Mouse (Mus musculus) hindbrain, embryonic 11.5 days (tissue): ENCODE data around the gene Irf9. TPM values are rescaled to one million over a fixed set of nuclear protein-coding genes. Genes with fewer than 3 reads are reported as not detected.

Experiments
- ATAC-seq: fragments of 200-750 bp; cut with Nextera tagmentation; 2 replicates; pipeline ENCODE4 v1.8.0; 2017; ENCODE audit warnings: mild to moderate bottlenecking, moderate TSS enrichment, moderate library complexity; ENCODE audit not compliant: low FRiP score
- DNase-seq: peaks from one replicate; pipeline ENCODE4 v3.0.0-alpha.2; 2015; ENCODE audit warnings: low spot score
- H3K27ac ChIP-seq: fragments of 300-500 bp; sonication (generic); 2 replicates; pipeline ENCODE4 v1.5.1; 2014; ENCODE audit warnings: mild to moderate bottlenecking, low read depth, low read length
- H3K27me3 ChIP-seq: fragments of 300-500 bp; sonication (generic); 2 replicates; pipeline ENCODE4 v1.6.1; 2014; ENCODE audit warnings: mild to moderate bottlenecking, low read length, moderate library complexity, mixed read lengths; ENCODE audit not compliant: control insufficient read depth, insufficient read depth
- H3K36me3 ChIP-seq: fragments of 300-500 bp; sonication (generic); 2 replicates; pipeline ENCODE4 v1.6.1; 2014; ENCODE audit warnings: mild to moderate bottlenecking, low read length, moderate library complexity, mixed read lengths; ENCODE audit not compliant: control insufficient read depth, insufficient read depth
- H3K4me1 ChIP-seq: fragments of 300-500 bp; sonication (generic); replicated peaks from 2 replicates; pipeline ENCODE4 v1.6.1; 2014; ENCODE audit warnings: low read length, mixed read lengths; ENCODE audit not compliant: control insufficient read depth, insufficient read depth
- H3K4me2 ChIP-seq: fragments of 300-500 bp; sonication (generic); replicated peaks from 2 replicates; pipeline ENCODE4 v1.6.1; 2014; ENCODE audit warnings: mild to moderate bottlenecking, low read depth, low read length
- H3K4me3 ChIP-seq: fragments of 300-500 bp; sonication (generic); 2 replicates; pipeline ENCODE4 v1.5.1; 2014; ENCODE audit warnings: low read depth, low read length
- H3K9ac ChIP-seq: fragments of 300-500 bp; sonication (generic); 2 replicates; pipeline ENCODE4 v1.6.1; 2014; ENCODE audit warnings: low read depth, low read length
- H3K9me3 ChIP-seq: fragments of 300-500 bp; sonication (generic); 2 replicates; pipeline ENCODE4 v1.6.1; 2016; ENCODE audit warnings: low read length; ENCODE audit not compliant: control insufficient read depth
- WGBS: fragments of 180-500 bp; shearing (Covaris S2); extraction: QIAGEN DNeasy Blood & Tissue Kit; methylation state at CpG from one replicate; pipeline ENCODE4 v1.1.7; 2014; 5-methylcytosine and 5-hydroxymethylcytosine counted together
- polyA plus RNA-seq: library from polyadenylated mRNA; unstranded; fragments of >200 nt; fragmentation: Nextera tagmentation; extraction: Ambion mirVana; gene quantifications from 2 replicates; pipeline ENCODE4 v1.2.1, GENCODE M21; 2014

The Irf9 gene
- polyA plus RNA-seq, 1 experiment from 2014 or later, result 7.6 TPM

GRCm38 (mm10) chr14:55658011-55658410, 54.6 kb downstream of the Irf9 start:
- Histone ChIP-seq H3K9me3 (no peaks in the 10 kb centered on the region), H3K4me1 (no peaks in the 10 kb centered on the region), H3K27me3 (no peaks in the 10 kb centered on the region), H3K36me3 (no peaks in the 10 kb centered on the region; the same call in 1 of the 2 replicates), H3K4me2 (no peak overlapping the region), H3K27ac (no peak overlapping the region), H3K9ac (no peak overlapping the region), H3K4me3 (no peak overlapping the region)
- DNase-seq (no peak), ATAC-seq (no peak)
- 89% methylated on average over 5 of the region's 5 CpGs for WGBS

Other genes with a start within 250 kb of the Irf9 start
- gene Dhrs4, start 124.8 kb upstream of the Irf9 start, polyA plus RNA-seq, result 26.0 and 36.5 TPM in 2 replicates
- gene Carmil3, start 112.9 kb upstream of the Irf9 start, polyA plus RNA-seq, result 10.1 and 14.0 TPM in 2 replicates
- 1.3 and 1.6 TPM in 2 replicates for gene Cpne6, start 93.1 kb upstream of the Irf9 start, polyA plus RNA-seq
- 0.15 and 0.20 TPM in 2 replicates for gene Nrl, start 78.6 kb upstream of the Irf9 start, polyA plus RNA-seq
- gene Pck2, start 63.3 kb upstream of the Irf9 start, polyA plus RNA-seq, result 11.3 and 12.6 TPM in 2 replicates
- 81.5 and 85.4 TPM in 2 replicates for gene Dcaf11, start 43.6 kb upstream of the Irf9 start, polyA plus RNA-seq
- 0.52 TPM in 1 of 2 replicates, not detected in the other for gene A730061H03Rik, start 43.2 kb upstream of the Irf9 start, polyA plus RNA-seq
- gene Fitm1, start 28.0 kb upstream of the Irf9 start, polyA plus RNA-seq, result 0.77 and 1.8 TPM in 2 replicates
- gene Psme1, start 25.4 kb upstream of the Irf9 start, polyA plus RNA-seq, result 126 TPM in 2 replicates
- gene Emc9, start 18.3 kb upstream of the Irf9 start, polyA plus RNA-seq, result 6.4 and 8.5 TPM in 2 replicates
- 195 and 222 TPM in 2 replicates for gene Psme2, start 12.5 kb upstream of the Irf9 start, polyA plus RNA-seq
- 10.6 and 12.1 TPM in 2 replicates for gene Rnf31, start 11.9 kb upstream of the Irf9 start, polyA plus RNA-seq
- 8.2 and 8.8 TPM in 2 replicates for gene Rec8, start 14.5 kb downstream of the Irf9 start, polyA plus RNA-seq
- 71.2 and 73.1 TPM in 2 replicates for gene Ipo4, start 32.4 kb downstream of the Irf9 start, polyA plus RNA-seq
- 1.7 and 4.0 TPM in 2 replicates for gene Gm49378, start 34.3 kb downstream of the Irf9 start, polyA plus RNA-seq
- gene Tm9sf1, start 40.2 kb downstream of the Irf9 start, polyA plus RNA-seq, result 60.2 and 61.9 TPM in 2 replicates
- gene Tssk4, start 46.6 kb downstream of the Irf9 start, polyA plus RNA-seq, result 0.38 and 0.48 TPM in 2 replicates
- 67.7 and 70.2 TPM in 2 replicates for gene Mdp1, start 56.9 kb downstream of the Irf9 start, polyA plus RNA-seq
- 54.6 and 58.8 TPM in 2 replicates for gene Gmpr2, start 68.4 kb downstream of the Irf9 start, polyA plus RNA-seq
- 596 and 597 TPM in 2 replicates for gene Nedd8, start 68.6 kb downstream of the Irf9 start, polyA plus RNA-seq
- gene Tinf2, start 78.2 kb downstream of the Irf9 start, polyA plus RNA-seq, result 52.7 and 63.1 TPM in 2 replicates
- gene Tgm1, start 110.4 kb downstream of the Irf9 start, polyA plus RNA-seq, result 0.36 and 0.49 TPM in 2 replicates
- 25.3 and 27.4 TPM in 2 replicates for gene Rabggta, start 118.7 kb downstream of the Irf9 start, polyA plus RNA-seq
- 68.6 and 72.1 TPM in 2 replicates for gene Dhrs1, start 142.1 kb downstream of the Irf9 start, polyA plus RNA-seq
- 47.0 and 47.6 TPM in 2 replicates for gene Nop9, start 142.1 kb downstream of the Irf9 start, polyA plus RNA-seq
- gene Cideb, start 154.9 kb downstream of the Irf9 start, polyA plus RNA-seq, result 0.33 TPM in 1 of 2 replicates, not detected in the other
- 0.28 and 0.62 TPM in 2 replicates for gene Ltb4r2, start 157.9 kb downstream of the Irf9 start, polyA plus RNA-seq
- 0.14 TPM in 1 of 2 replicates, not detected in the other for gene Ltb4r1, start 162.4 kb downstream of the Irf9 start, polyA plus RNA-seq
- gene Adcy4, start 180.5 kb downstream of the Irf9 start, polyA plus RNA-seq, result 6.6 and 7.6 TPM in 2 replicates
- 11.0 and 12.9 TPM in 2 replicates for gene Ripk3, start 185.3 kb downstream of the Irf9 start, polyA plus RNA-seq
- gene Nfatc4, start 219.6 kb downstream of the Irf9 start, polyA plus RNA-seq, result 19.5 and 25.5 TPM in 2 replicates